Mouse (Mus musculus) cerebellum, adult (tissue): ENCODE measurements at regions not wholly inside any gene's neighbourhood (a gene's known extent, or its start where the extent isn't known, plus 50 kb on each side); places are given as distances from the start of the nearest gene placed in this dataset.

ENCODE experiments used
- ATAC-seq: cut with Nextera tagmentation; 2 replicates; pipeline ENCODE4 v1.9.2; 2017; ENCODE audit warnings: mild to moderate bottlenecking, moderate library complexity, mixed read lengths; ENCODE audit not compliant: insufficient number of reproducible peaks, low FRiP score, low TSS enrichment

GRCm38 (mm10) chr6:140924319-140924981 is 195.4 kb downstream of the Gm11077 start:
- ATAC-seq: peak; percentile 69; the same call in 1 of the 2 replicates

- no peak for ATAC-seq
These were observed 198.5 kb downstream of the Gm11077 start for GRCm38 (mm10) chr6:140927616-140928015.

GRCm38 (mm10) chr6:140934286-140934685 is 205.2 kb downstream of the Gm11077 start:
- no peak for ATAC-seq

- no peak for ATAC-seq
These were observed 208.9 kb downstream of the Gm11077 start for GRCm38 (mm10) chr6:140938025-140938424.

- ATAC-seq: no peak
These were observed 217.6 kb downstream of the Gm11077 start for GRCm38 (mm10) chr6:140946720-140947119.

DNA sequence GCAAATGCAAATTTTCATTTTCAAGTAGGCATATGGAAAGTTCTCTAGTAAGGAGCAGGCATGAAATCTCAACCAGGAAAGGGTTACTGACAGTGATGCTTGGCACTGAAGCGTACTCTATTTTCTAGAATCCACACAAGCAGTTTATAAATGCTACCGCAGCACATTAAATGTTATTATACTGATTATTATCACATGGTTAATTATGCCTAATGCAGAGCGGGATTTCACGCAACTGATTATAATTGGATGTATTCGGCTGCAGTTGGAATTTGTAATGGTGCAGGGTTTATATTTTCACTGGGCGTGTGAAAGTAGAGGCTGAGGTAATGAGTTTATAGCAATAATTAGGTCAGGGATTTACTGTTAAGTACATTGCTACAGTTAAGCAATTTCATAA is 221.4 kb downstream of the Gm11077 start:
- ATAC-seq: no peak

DNA sequence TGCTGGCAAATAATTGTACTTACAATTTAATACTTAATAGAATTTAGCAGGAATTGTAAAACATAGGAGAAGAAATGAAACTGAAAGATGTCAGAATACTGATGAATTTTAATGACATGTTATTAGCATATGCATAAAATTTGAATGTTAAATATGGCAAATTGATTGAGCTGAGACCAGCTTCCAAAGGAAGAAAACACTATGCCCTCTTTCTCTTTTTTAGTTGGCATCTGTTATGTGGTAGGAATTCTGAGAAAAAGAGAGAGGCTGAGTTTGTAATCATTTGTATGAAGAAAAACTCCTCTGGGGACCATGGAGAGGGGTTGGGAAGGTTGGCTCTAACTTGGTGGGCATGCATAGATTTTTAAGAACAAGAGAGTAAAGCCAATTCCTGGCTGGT is 224.2 kb downstream of the Gm11077 start:
- ATAC-seq: no peak

DNA sequence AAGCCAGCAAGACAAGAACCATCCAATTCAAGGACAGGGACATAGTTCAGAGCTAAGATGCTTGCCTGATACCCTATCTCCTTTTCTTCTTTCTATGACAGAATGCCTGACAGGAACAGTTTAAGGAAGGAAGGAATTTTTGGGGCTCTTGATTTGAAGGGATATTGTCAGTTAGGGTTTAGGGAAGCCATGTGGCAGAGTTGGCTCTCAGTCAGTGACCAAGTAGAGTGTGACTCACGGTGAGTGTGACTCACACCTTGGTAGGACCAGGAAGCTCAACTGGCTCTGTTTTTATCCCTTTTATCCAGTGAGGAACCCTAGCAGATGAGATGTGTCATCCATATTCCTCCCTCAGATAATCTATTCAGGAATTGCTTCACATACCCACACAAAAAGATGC is 224.6 kb downstream of the Gm11077 start:
- ATAC-seq: peak; percentile 71

DNA sequence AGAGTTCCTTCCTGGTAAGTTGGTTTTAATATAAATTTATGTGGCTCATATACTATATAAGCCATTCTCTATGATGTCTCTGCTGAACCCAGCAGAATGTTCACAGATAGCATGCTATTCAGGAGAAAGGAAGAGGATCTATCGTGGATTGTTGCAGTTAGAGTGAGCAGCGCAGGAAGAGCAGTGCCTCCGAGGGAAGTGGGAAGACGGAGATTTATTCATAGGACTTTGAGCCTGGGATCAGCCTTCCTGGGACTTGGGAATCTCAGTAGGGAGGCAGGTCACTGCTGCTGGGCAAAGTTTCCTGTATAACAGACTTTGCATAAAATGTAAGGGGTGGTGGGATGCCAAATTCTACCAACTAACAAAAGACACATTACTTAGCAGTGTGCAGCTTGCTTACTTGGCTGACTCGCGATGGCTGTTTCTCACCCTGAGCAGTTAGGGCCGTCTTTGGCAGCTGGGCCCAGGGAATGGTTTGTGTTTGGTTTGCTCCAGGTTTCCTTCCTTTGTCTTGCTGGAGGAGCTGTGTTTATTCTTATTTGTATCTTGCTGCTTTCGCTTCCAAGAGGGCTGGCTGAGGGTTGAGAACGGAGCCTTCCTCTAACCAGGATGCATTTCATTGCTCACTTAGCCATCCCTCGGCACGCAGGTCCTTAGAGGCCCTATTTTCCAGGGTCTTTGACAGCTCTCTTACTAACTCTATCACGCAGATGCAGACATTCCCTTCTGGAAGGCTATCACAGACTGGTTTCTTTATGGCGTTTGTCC is 226.9 kb downstream of the Gm11077 start:
- ATAC-seq: no peak

DNA sequence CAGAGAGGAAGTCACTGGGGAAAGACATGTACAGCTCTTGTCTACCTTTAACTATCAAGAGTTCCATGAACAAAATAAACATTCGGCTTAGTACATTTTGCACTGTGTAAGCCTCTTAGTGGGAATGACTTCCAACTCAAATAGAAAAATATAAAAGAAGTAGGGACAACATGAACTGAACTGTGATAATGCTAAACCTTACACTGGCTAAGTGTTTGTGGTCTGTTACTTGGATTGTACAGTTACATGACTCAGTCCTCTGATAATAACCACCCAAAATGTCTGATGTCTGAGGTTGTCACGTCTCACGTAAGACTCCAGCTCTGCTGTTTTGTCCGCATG is 227.4 kb downstream of the Gm11077 start:
- no peak for ATAC-seq

DNA sequence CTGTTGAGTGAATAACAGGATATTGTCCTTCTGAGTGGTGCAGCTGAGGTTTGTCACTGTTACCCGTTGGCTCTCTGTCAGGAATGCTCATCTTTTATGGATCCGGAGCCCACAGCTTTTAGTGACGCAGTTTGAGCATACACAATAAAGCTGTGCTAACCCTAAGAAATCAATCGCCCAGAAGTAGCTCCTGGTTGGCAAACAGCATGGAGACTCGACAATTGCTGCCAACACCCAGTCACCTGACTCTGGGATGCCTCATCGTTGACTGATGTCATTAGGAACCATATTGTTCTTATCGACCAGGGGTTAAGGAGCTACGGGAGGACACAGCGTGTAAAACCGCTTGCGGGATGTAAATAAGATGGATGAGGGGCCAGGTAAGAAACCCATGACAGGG is 232.9 kb downstream of the Gm11077 start:
- ATAC-seq: no peak

- ATAC-seq: peak; percentile 62
These were observed 233.5 kb downstream of the Gm11077 start for GRCm38 (mm10) chr6:140962563-140962962.

GRCm38 (mm10) chr6:140973732-140974131 is 244.6 kb downstream of the Gm11077 start:
- no peak for ATAC-seq

- ATAC-seq: no peak
These were observed 247.9 kb downstream of the Gm11077 start for GRCm38 (mm10) chr6:140976989-140977388.

DNA sequence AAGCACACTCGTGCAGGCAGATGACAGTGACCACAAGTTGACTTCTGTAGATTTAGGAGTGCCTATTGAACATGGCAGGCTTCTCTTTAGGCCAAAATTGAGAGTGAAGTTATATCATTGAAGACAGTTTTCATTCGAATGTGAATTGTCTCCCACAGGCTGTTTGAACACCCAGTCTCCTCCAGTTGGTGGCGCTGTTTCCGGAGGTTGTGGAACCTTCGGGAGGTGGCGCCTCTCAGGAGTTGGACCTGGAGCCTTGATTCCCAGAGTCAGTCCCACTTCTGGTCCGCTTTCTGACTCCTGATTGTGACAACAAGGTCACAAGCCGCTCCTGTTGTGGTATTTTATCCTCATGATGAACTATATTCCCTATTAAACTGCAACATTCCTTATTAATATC is 254.5 kb downstream of the Gm11077 start:
- no peak for ATAC-seq

DNA sequence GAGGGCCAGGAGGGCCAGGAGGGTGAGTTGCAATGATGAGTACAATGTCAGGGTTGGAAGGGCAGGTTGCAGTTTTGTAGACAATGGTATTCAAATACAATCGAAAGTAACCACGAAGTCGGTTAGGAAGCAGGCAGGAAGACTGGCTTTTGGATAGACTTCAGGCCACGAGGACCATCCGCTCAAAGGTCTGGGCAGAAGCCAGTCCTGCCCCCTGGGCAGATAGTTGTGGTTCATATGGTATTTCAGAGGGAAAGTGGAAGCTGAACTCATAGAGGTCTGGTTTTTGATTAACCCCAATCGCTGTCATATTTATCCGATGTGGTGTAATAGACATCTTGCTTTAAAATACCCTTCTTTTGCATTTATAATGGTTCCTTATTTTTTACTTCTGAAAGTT is 255.2 kb downstream of the Gm11077 start:
- ATAC-seq: no peak

- peak; percentile 98 for ATAC-seq
These were observed 255.2 kb upstream of the Pde3a start for GRCm38 (mm10) chr6:140993643-140994580.

DNA sequence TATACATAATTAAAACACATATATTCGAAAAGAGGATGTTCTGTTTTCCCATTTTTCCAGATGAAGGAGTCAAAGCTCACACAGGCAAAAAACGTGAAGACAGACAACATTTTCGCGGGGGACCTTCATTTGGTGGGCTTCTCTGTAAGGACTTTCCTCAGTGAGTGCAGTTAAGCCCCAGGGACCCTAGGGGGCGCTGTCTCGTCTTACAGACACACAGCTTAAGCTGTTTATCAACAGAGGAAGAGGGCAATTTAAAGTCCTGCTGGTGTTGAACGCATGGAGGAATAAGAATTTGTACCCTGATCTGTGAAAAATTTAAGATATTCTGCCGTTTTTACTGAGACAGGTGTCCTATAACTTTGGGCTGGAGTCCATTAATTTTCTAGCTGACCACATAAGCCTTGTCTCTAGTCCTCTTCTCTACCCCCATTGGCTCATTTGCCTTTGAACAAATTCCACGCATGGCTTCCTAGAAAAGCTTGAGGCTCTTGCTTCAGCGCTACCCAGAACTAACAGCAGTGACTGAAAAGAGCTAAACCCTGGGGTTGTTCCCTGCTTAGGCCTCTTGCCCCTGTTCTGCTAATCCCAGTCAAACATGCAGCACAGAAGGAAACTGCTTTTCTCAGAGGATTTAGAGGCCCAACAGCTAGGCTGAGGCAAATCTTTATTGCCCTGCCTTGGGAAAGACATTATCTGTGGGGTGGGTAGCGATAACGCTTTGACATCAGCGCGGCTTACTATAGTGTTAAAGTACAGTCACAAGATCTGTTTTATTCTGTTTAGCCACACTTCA is 253.5 kb upstream of the Pde3a start:
- no peak for ATAC-seq

DNA sequence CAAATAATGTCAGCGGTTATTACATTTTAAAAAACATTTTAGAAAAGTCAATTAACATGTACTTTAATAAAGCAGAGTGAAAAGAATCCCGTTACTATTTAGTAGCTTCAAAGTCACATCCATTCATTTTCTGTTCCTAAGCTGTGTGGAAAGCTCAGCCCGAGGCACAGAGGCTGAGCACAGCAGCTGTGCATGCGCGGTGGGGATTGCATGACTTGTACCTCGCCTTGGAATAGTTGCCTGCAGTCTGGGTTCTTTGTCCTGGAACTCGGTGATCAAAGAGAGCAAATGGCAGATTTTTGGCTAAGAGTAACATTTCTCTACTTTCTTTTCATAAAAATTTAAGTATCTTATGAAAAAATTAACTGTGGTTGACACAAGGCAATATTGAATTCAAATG is 251.0 kb upstream of the Pde3a start:
- no peak for ATAC-seq

DNA sequence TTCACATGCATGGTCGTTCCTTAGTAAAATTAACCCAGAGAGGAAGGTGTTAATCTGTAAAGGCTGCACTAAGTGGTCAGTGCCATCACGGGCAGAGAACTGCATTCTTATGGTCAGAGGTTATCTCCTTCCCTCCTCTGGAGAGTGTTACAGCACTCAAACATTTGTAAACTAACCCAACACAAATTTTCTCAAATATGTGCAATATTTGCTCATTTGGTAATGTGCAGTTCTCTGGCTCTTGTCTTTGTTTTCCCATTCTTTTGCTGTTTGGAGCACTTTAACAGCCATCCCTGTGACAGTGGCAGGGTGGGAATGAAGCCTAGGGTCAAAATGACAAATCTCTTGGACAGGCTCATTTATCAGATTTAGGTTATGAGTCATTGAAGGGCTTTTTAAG is 248.5 kb upstream of the Pde3a start:
- no peak for ATAC-seq
